Mouse (Mus musculus): ENCODE measurements at regions not wholly inside any gene's neighbourhood (a gene's known extent, or its start where the extent isn't known, plus 50 kb on each side); places are given as distances from the start of the nearest gene placed in this dataset.
A peak's percentile ranks its signal among the peaks of the same experiment; 100 is the strongest.

DNA sequence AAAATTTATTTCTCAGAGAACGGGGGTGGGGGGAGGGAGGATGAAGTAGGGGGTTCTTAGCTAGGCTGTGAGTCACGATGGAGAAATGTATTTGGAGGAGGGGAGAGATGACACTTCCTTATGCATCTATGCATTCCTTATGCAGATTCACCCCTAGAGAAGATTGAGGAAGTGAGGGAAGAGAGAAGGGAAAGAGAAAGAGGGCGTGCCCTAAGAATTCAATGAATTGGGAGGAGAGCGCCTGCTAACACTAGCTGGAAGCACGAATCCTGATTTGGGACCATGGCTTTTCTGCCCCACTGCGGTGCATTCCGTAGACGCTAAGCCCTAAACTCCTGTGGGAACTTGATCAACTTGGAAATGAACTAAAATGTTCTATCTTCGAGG, 56.1 kb downstream of the Foxi3 start:
- peak overlapping the region; percentile 53 for H3K4me3 ChIP-seq
- no peak overlapping the region for H3K27ac ChIP-seq
- no peaks in the 10 kb centered on the region for H3K9me3 ChIP-seq
- peaks cover 12% of the 10 kb centered on the region for H3K4me1 ChIP-seq
- ATAC-seq (ENCODE audit: low FRiP score, low read depth) = 0 out of 2 replicates have a peak, but pooled peaks have one; percentile 10
- H3K27me3 ChIP-seq = peaks cover 11% of the 10 kb centered on the region
- no peaks in the 10 kb centered on the region for H3K36me3 ChIP-seq
- peak overlapping the region; percentile 64; the same call in 1 of the 2 replicates for H3K9ac ChIP-seq
- 15% methylated on average over 9 of the region's 9 CpGs for WGBS
- H3K4me2 ChIP-seq (replicated peaks) = peak overlapping the region; percentile 96

DNA sequence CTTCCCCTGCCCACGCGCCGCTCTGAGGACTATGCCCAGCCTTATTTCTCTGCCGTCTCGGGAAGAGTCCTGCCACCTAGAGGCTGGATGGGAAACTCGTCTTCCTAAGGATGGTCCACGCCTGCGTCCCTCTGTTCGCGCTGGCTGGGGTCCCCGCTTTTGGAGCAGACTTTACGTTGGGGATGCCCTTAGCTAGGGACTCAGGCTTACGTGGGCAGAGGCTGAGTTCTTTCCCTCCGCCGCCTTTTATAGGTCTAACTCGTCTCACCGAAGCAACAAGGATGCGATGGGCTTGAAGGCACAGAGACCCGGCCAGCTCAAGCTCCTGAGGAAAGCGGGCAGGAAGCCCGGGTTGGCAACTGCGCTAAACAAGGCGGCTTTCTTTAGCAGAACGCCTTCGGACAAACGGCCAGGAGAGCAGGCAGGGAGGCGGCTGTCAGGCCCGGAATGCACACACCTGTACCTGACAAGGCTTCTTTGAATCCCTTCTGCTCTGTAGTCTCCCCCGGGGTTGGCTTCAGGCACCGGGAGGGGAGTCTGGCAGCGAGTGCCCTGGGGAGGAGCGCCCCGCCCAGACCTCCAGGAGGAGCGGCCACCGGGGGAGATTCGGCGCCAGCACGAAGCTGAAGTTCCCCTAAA, 56.6 kb downstream of the Foxi3 start:
- Histone ChIP-seq H3K4me2 (replicated peaks) (peak overlapping the region; percentile 96), H3K36me3 (no peaks in the 10 kb centered on the region), H3K27ac (no peak overlapping the region), H3K9me3 (no peaks in the 10 kb centered on the region), H3K27me3 (peaks cover 11% of the 10 kb centered on the region), H3K4me3 (peak overlapping the region; percentile 53), H3K4me1 (peaks cover 12% of the 10 kb centered on the region), H3K9ac (peak overlapping the region; percentile 64)
- ATAC-seq (ENCODE audit: low FRiP score, low read depth) = peak; percentile 89
- under 1% methylated on average over 31 of the region's 38 CpGs for WGBS

DNA sequence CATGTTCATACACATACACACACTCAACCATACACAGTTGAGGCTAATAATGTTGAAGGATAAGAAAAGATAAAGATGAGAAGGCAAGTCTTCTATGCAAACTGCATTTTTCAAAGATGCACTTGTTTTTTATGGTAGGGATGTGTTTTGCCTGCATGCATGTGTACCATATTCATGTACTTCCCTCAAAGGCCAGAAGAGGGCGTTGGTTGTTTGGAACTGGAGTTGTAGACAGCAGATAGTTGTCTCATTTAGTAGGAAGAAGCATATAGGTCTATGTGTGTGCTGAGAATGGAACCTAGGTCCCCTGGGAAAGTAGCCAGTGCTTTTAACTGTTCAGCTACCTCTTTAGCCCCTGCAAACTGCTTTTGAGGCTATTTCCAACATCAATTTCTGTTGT, 60.1 kb downstream of the Foxi3 start:
- no peak overlapping the region for H3K9ac ChIP-seq
- no peak overlapping the region for H3K4me3 ChIP-seq
- H3K36me3 ChIP-seq = no peaks in the 10 kb centered on the region
- no peak overlapping the region for H3K4me2 ChIP-seq (replicated peaks)
- H3K9me3 ChIP-seq = no peaks in the 10 kb centered on the region
- no peak for ATAC-seq (ENCODE audit: low FRiP score, low read depth)
- no peak overlapping the region for H3K27ac ChIP-seq
- WGBS = 6% methylated on average over 1 of the region's 1 CpGs
- peaks cover 12% of the 10 kb centered on the region for H3K4me1 ChIP-seq
- peaks cover 16% of the 10 kb centered on the region for H3K27me3 ChIP-seq

DNA sequence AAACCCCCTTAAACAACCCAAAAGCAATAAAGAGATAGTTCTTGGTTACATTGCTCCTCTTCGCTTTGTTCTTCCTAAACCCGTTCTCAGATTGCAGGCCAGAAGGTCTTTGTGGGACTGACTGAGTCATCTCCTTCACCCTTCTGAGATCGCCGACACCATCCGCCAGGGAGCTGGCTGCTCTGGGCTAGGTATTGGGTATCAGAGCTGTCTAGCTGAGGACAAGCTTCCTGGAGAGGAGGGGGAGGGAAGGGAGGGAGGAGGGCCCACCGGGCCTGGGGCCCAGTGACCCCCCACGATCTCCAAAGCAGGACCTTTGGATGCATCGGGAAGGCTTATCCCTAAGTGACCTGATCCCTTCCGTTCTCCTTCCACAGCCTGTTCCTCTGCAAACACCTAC, 65.0 kb downstream of the Foxi3 start:
- Histone ChIP-seq H3K4me2 (replicated peaks) (no peak overlapping the region), H3K9me3 (no peaks in the 10 kb centered on the region), H3K4me1 (no peaks in the 10 kb centered on the region), H3K27ac (no peak overlapping the region), H3K36me3 (no peaks in the 10 kb centered on the region), H3K4me3 (no peak overlapping the region), H3K9ac (no peak overlapping the region), H3K27me3 (0 out of 2 replicates have a peak, but pooled peaks cover 5% of the 10 kb centered on the region)
- 18% methylated on average over 9 of the region's 9 CpGs for WGBS
- no peak for ATAC-seq (ENCODE audit: low FRiP score, low read depth)

DNA sequence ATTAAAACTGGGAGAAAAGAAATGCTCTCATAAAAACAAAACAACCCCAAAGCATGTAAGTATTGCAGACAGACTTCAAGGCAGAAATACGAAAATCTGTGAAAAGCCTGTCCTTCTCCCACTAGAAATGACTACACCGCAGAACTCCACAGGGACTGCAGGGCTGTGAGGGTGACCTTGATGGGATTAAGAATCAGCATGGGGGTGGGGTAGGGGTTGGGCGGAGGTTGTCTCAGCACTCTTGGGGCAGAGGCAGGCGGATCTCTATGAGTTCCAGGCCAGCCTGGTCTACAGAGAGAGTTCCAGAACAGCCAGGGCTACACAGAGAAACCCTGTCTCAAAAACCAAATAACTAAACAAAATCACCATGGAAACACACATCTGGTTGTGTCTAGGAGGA, 69.1 kb downstream of the Foxi3 start:
- Histone ChIP-seq H3K4me1 (no peaks in the 10 kb centered on the region), H3K36me3 (no peaks in the 10 kb centered on the region), H3K4me2 (replicated peaks) (no peak overlapping the region), H3K27me3 (0 out of 2 replicates have a peak, but pooled peaks cover 5% of the 10 kb centered on the region), H3K9me3 (no peaks in the 10 kb centered on the region), H3K9ac (no peak overlapping the region), H3K27ac (no peak overlapping the region), H3K4me3 (no peak overlapping the region)
- WGBS = 83% methylated on average over 4 of the region's 4 CpGs
- ATAC-seq (ENCODE audit: low FRiP score, low read depth) = no peak

DNA sequence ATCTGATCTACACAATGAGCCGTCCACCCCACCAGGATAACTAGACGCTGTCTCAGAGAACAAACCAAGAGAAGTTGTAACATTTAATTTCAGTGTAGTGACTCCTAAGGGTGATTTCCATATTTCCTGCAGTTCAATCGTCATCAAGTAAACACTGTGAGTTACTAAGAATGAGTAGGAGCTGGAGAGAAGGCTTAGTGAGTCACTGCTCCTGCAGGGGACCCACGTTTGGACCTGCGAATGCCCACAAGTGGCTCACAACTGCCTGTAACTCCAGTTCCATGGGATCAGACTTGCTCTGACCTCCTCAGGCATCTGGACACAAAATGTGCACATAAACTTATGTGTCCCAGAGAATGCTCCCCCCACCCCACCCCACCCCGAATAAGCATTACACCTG, 73.3 kb downstream of the Foxi3 start:
- Histone ChIP-seq H3K36me3 (no peaks in the 10 kb centered on the region), H3K9me3 (no peaks in the 10 kb centered on the region; the same call in 1 of the 2 replicates), H3K9ac (no peak overlapping the region), H3K4me1 (no peaks in the 10 kb centered on the region), H3K27ac (no peak overlapping the region), H3K4me3 (no peak overlapping the region), H3K4me2 (replicated peaks) (no peak overlapping the region), H3K27me3 (no peaks in the 10 kb centered on the region)
- WGBS = 82% methylated on average over 6 of the region's 6 CpGs
- ATAC-seq (ENCODE audit: low FRiP score, low read depth) = no peak

DNA sequence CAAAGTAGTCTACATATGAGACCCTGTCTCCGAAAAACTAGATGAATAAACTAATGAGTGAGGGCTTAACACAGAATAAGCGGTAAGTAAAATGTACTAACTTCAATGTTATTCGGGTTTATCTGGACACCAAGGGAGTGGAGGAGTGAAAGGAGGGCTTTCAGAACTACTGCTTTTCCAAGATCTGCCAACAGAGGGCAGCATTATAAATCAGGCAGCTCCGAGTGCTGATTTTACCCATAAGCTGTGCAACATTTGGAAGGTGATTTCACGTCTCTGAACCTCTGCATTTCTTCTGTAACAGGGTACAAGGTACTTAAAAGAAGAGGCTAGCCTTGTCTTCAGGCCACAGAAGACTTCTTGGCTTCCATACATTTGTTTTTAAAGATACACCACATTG, 74.2 kb downstream of the Foxi3 start:
- no peaks in the 10 kb centered on the region; the same call in 1 of the 2 replicates for H3K9me3 ChIP-seq
- no peak for ATAC-seq (ENCODE audit: low FRiP score, low read depth)
- H3K27ac ChIP-seq = no peak overlapping the region
- H3K4me2 ChIP-seq (replicated peaks) = no peak overlapping the region
- H3K36me3 ChIP-seq = no peaks in the 10 kb centered on the region
- H3K27me3 ChIP-seq = no peaks in the 10 kb centered on the region
- no peak overlapping the region for H3K4me3 ChIP-seq
- H3K4me1 ChIP-seq = no peaks in the 10 kb centered on the region
- H3K9ac ChIP-seq = no peak overlapping the region
- 75% methylated on average over 5 of the region's 5 CpGs for WGBS

DNA sequence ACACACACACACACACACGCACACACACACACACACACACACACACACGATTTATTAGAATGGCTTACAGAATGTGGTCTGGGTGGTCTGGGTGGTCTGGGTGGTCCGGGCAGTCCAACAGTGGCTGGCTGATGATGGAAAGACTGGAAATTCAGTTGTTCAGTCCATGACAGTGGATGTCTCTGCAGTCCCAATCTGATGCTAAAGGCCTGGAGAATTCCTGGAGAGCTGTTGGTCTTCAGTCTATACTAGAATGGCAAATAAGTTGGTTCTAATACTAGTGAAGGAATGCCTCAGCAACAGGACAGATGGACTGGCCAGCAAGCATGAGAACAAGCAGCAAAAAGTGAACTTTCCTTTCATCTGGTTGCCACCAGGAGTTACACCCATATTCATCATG, 87.9 kb downstream of the Foxi3 start:
- H3K27ac ChIP-seq = no peak overlapping the region
- 88% methylated on average over 3 of the region's 3 CpGs for WGBS
- H3K4me3 ChIP-seq = no peak overlapping the region
- H3K9ac ChIP-seq = no peak overlapping the region
- H3K9me3 ChIP-seq = no peaks in the 10 kb centered on the region
- peaks cover 10% of the 10 kb centered on the region for H3K4me1 ChIP-seq
- no peak overlapping the region for H3K4me2 ChIP-seq (replicated peaks)
- H3K36me3 ChIP-seq = no peaks in the 10 kb centered on the region
- ATAC-seq (ENCODE audit: low FRiP score, low read depth) = no peak
- H3K27me3 ChIP-seq = no peaks in the 10 kb centered on the region

DNA sequence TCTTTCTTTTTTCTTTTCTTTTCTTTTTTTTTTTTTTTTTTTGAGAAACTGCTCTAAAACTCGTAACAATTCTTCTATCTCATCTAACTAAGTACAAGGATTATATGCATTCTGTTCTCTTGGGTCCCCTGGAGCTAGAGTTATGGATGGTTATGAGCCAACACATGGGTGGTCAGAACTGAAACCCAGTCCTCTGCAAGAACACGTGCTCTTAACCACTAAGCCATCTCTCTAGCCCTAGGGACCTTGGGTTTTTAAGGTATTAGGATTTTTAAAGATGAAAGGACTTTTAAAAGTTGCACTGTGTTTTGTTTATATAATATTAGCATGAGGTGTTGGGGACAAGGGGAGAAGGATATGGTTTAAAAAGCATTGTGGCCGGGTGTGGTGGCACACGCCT, 88.9 kb downstream of the Foxi3 start:
- Histone ChIP-seq H3K27ac (no peak overlapping the region), H3K4me1 (peaks cover 19% of the 10 kb centered on the region), H3K36me3 (no peaks in the 10 kb centered on the region), H3K9ac (no peak overlapping the region), H3K4me2 (replicated peaks) (no peak overlapping the region), H3K27me3 (no peaks in the 10 kb centered on the region), H3K4me3 (no peak overlapping the region), H3K9me3 (no peaks in the 10 kb centered on the region)
- ATAC-seq (ENCODE audit: low FRiP score, low read depth) = no peak
- 76% methylated on average over 4 of the region's 4 CpGs for WGBS

DNA sequence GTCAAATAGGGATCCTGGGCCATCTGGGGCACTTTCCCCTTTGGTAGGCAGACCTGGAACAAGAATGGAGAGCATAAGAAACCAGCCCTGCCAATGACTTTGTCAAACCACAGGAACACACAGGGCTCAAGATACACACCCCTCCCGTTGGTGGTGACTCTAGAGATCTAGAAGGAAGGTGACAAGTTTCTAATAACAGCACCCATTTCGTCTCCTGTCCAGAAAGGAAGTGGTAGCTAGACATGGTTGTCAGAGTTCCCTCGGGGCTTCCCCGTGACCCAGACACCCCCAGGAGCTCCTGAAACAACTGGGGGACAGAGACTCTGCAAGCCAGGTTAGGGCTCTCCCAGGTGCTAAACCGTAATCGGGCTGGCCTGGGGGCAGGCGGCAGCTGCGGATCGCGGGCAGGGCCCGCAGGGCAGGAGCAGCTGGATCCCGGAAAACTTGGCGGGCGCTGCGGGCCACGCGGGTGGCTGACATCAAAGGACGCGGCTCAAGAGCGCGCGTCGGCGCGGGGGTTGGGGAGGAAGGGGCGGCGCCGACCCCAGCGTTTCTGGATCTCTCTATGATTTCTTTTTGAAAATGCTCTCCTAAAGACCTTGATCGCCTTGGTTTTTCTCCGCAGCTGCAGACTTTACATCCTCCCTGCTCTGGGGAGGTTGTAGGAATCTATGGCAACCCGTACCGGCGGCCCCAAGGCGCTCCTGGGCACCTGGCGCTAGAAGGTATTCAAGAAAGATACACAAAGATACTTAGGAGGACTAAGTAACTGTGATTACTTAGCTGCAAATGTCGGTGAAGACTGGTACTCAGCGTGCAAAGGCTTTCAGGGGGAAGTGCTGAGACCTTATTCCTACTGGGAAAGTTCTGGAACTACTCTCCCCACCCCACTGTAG, 92.1 kb downstream of the Foxi3 start:
- Histone ChIP-seq H3K9ac (peak overlapping the region; percentile 67), H3K27me3 (no peaks in the 10 kb centered on the region), H3K27ac (no peak overlapping the region), H3K4me3 (peak overlapping the region; percentile 48), H3K36me3 (no peaks in the 10 kb centered on the region), H3K9me3 (no peaks in the 10 kb centered on the region), H3K4me1 (peaks cover 24% of the 10 kb centered on the region), H3K4me2 (replicated peaks) (peak overlapping the region; percentile 91)
- peak; percentile 59; the same call in 1 of the 2 replicates for ATAC-seq (ENCODE audit: low FRiP score, low read depth)
- WGBS = 2% methylated on average over 38 of the region's 38 CpGs

DNA sequence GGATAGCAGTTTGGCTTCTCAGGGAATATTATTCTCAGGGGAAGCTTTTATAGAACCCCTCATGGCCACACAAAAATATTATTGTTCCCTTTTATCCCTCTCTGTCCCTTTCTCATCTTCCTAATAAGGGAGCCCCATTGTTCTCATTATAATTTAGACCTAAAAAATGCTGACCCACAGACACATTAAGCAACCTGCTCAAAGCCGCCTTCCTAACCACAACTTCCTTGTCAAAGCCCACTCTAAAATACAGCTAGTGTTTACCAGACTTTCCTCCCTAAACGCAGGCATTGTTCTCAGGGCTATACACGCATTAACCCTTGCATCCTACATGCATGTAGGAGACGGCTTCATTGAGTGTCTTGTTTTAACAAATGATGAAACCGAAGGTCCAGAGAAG, 93.9 kb downstream of the Foxi3 start:
- Histone ChIP-seq H3K27ac (no peak overlapping the region), H3K4me3 (no peak overlapping the region), H3K4me2 (replicated peaks) (no peak overlapping the region), H3K4me1 (peaks cover 24% of the 10 kb centered on the region), H3K9ac (no peak overlapping the region), H3K27me3 (no peaks in the 10 kb centered on the region), H3K9me3 (no peaks in the 10 kb centered on the region), H3K36me3 (no peaks in the 10 kb centered on the region)
- 54% methylated on average over 5 of the region's 5 CpGs for WGBS
- no peak for ATAC-seq (ENCODE audit: low FRiP score, low read depth)

DNA sequence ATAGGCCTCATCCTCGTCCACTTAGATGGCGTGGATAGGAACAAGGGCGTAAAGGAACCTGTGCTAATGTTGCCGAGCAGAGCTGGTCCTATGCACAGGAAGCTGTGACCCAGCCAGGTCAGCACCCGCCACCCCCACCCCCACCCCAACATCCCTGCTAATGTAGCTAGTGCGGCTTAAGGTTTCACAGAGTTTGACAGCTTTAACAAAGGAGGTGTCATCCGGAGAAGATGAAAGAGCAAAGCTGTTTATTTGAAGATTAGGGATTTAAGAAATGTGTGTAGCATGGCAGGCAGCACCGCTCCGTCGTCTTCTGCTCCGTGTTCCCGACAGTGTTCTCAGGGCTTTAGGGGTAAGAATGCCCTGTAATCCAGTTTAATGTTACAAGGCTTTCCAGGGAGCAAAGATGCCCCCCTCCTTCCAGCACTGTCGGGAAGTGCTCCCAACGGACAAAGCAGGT, 93.5 kb downstream of the Thnsl2 start:
- 18% methylated on average over 14 of the region's 14 CpGs for WGBS
- no peak overlapping the region for H3K27ac ChIP-seq
- peaks cover 24% of the 10 kb centered on the region for H3K4me1 ChIP-seq
- no peak for ATAC-seq (ENCODE audit: low FRiP score, low read depth)
- no peak overlapping the region for H3K4me3 ChIP-seq
- no peaks in the 10 kb centered on the region for H3K27me3 ChIP-seq
- no peak overlapping the region for H3K4me2 ChIP-seq (replicated peaks)
- no peaks in the 10 kb centered on the region for H3K36me3 ChIP-seq
- no peak overlapping the region for H3K9ac ChIP-seq
- no peaks in the 10 kb centered on the region for H3K9me3 ChIP-seq

Measured in limb, embryonic 13.5 days (tissue).